Comparison of ENCODE assay signal across 17 mouse cellular contexts in the genomic region with DNA sequence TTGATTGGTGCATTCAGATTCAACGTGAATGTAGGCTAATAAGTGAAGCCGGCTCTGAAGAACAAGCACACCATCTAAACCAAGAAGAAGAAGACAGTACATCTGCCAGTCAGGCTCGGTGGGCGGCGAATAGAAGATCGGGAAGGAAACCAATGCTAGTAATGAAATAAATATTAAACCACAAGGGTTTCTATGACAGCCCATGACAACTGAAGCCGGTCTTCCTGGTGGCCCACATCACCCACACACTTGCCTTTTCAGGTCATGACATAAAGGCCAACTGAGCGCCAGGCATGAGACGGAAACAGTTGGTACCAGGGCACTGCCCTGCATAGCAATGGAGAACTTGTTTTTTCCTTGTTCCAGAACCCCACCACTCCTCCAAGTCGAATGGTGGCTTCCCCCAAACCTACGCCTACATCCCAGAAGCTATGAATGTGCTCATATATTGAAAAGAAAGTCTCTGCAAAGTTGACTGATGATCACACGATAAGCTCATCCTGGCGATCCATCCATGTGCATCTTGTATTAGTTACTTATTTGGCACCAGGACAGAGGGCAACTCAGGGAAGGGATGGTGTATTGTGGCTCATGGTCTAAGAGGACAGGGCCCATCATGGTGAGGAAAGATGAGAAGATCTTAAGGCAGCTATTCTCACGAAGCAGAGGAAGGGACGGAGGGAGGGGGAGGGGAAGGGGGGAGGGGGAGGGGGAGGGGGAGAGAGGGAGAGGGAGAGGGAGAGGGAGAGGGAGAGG.
"Had no signal": no experiment of that assay in that cellular context is flagged by ENCODE, and none has a peak within 500 bp of the region (broad histone marks: within the 10 kb centered on the region; RNA-seq: fewer than 3 reads in every experiment).

No protein-coding gene starts in this region.

- H3K36me3 ChIP-seq: liver, embryonic 13.5 days; midbrain, embryonic 12.5 days; midbrain, embryonic 15.5 days; neural tube, embryonic 13.5 days had no signal

- DNase-seq: kidney, postnatal 10 days; layer of hippocampus, postnatal 36 days; liver, embryonic 13.5 days; lung, adult 2 months; lung, postnatal 14 days; lung, postnatal 4 days; retina, postnatal 1 day; right cerebral cortex, postnatal 25 days; thymus, adult 2 months; thymus, postnatal 14 days; thymus, postnatal 4 days had no signal

- H3K27me3 ChIP-seq: liver, embryonic 13.5 days; midbrain, embryonic 15.5 days; neural tube, embryonic 13.5 days had no signal

- H3K4me3 ChIP-seq: left cerebral cortex, adult 2 months; liver, embryonic 13.5 days; midbrain, embryonic 12.5 days; midbrain, embryonic 15.5 days; myocyte; neural tube, embryonic 13.5 days had no signal

- H3K27ac ChIP-seq: left cerebral cortex, adult 2 months; liver, embryonic 13.5 days; midbrain, embryonic 12.5 days; midbrain, embryonic 15.5 days; neural tube, embryonic 13.5 days; stomach, postnatal 0 days had no signal
